Mouse (Mus musculus) forebrain, embryonic 16.5 days (tissue): ENCODE results near the gene Sh3rf1. TPM values are rescaled to one million over a fixed set of nuclear protein-coding genes. Genes with fewer than 3 reads are reported as not detected.

Source experiments
- ATAC-seq: fragments of 200-750 bp; cut with Nextera tagmentation; 2 replicates; pipeline ENCODE4 v1.8.0; 2017; ENCODE audit warnings: mild to moderate bottlenecking, moderate library complexity
- H3K27ac ChIP-seq: fragments of 300-500 bp; sonication (generic); 2 replicates; pipeline ENCODE4 v1.5.1; 2014; ENCODE audit warnings: low read length, control low read depth
- H3K27me3 ChIP-seq: fragments of 300-500 bp; sonication (generic); replicated peaks from 2 replicates; pipeline ENCODE4 v1.6.1; 2014; ENCODE audit warnings: low read length; ENCODE audit not compliant: control insufficient read depth, insufficient read depth
- H3K36me3 ChIP-seq: fragments of 300-500 bp; sonication (generic); 2 replicates; pipeline ENCODE4 v1.6.1; 2014; ENCODE audit not compliant: control insufficient read depth, insufficient read depth
- H3K4me1 ChIP-seq: fragments of 300-500 bp; sonication (generic); replicated peaks from 2 replicates; pipeline ENCODE4 v1.6.1; 2014; ENCODE audit warnings: low read length; ENCODE audit not compliant: control insufficient read depth, insufficient read depth
- H3K4me2 ChIP-seq: fragments of 300-500 bp; sonication (generic); 2 replicates; pipeline ENCODE4 v1.6.1; 2014; ENCODE audit warnings: mild to moderate bottlenecking, low read length, control low read depth
- H3K4me3 ChIP-seq: fragments of 300-500 bp; sonication (generic); replicated peaks from 2 replicates; pipeline ENCODE4 v1.5.1; 2014; ENCODE audit warnings: mild to moderate bottlenecking, low read length, control low read depth
- H3K9ac ChIP-seq: fragments of 300-500 bp; sonication (generic); replicated peaks from 2 replicates; pipeline ENCODE4 v1.6.1; 2014; ENCODE audit warnings: low read depth, low read length, control low read depth
- H3K9me3 ChIP-seq: fragments of 300-500 bp; sonication (generic); 2 replicates; pipeline ENCODE4 v1.6.1; 2016; ENCODE audit warnings: low read length; ENCODE audit not compliant: control insufficient read depth
- WGBS: fragments of 180-500 bp; shearing (Covaris S2); extraction: QIAGEN DNeasy Blood & Tissue Kit; methylation state at CpG from one replicate; pipeline ENCODE4 v1.1.7; 2014; 5-methylcytosine and 5-hydroxymethylcytosine counted together
- polyA plus RNA-seq: library from polyadenylated mRNA; unstranded; fragments of >200 nt; fragmentation: Nextera tagmentation; extraction: Ambion mirVana; gene quantifications from 2 replicates; pipeline ENCODE4 v1.2.1, GENCODE M21; 2015

Sh3rf1 gene
- polyA plus RNA-seq, 1 experiment from 2014 or later = 30.4 TPM

- Histone ChIP-seq H3K9ac (no peak overlapping the region), H3K4me1 (peaks cover 30% of the 10 kb centered on the region), H3K27me3 (no peaks in the 10 kb centered on the region), H3K27ac (no peak overlapping the region), H3K9me3 (no peaks in the 10 kb centered on the region), H3K36me3 (no peaks in the 10 kb centered on the region), H3K4me2 (no peak overlapping the region), H3K4me3 (no peak overlapping the region)
- ATAC-seq = peak; percentile 11; the same call in 1 of the 2 replicates
- 64% methylated on average over 4 of the region's 4 CpGs for WGBS
Measured at GRCm38 (mm10) chr8:61306501-61307112, 82.9 kb downstream of the Sh3rf1 start.

GRCm38 (mm10) chr8:61308896-61309295, 85.2 kb downstream of the Sh3rf1 start:
- 0 out of 2 replicates have a peak overlapping the region, but pooled peaks have one; percentile 17 for H3K27ac ChIP-seq
- H3K36me3 ChIP-seq = no peaks in the 10 kb centered on the region
- no peaks in the 10 kb centered on the region for H3K27me3 ChIP-seq
- no peak for ATAC-seq
- no peak overlapping the region for H3K4me2 ChIP-seq
- peaks cover 27% of the 10 kb centered on the region for H3K4me1 ChIP-seq
- no peaks in the 10 kb centered on the region for H3K9me3 ChIP-seq
- no peak overlapping the region for H3K4me3 ChIP-seq
- H3K9ac ChIP-seq = no peak overlapping the region

GRCm38 (mm10) chr8:61309530-61310402, 86.1 kb downstream of the Sh3rf1 start:
- Histone ChIP-seq H3K27ac (peak overlapping the region; percentile 30; the same call in 1 of the 2 replicates), H3K9ac (0 out of 2 replicates have a peak overlapping the region, but pooled peaks have one; percentile 18), H3K4me3 (peak overlapping the region; percentile 14), H3K9me3 (no peaks in the 10 kb centered on the region), H3K27me3 (no peaks in the 10 kb centered on the region), H3K4me2 (peak overlapping the region; percentile 37), H3K36me3 (no peaks in the 10 kb centered on the region), H3K4me1 (peaks cover 27% of the 10 kb centered on the region)
- ATAC-seq = peak; percentile 69
- 9% methylated on average over 20 of the region's 20 CpGs for WGBS

- WGBS = 37% methylated on average over 9 of the region's 9 CpGs
- no peak for ATAC-seq
- H3K36me3 ChIP-seq = no peaks in the 10 kb centered on the region
- H3K9ac ChIP-seq = no peak overlapping the region
- no peak overlapping the region for H3K4me2 ChIP-seq
- H3K4me3 ChIP-seq = no peak overlapping the region
- H3K27ac ChIP-seq = no peak overlapping the region
- H3K27me3 ChIP-seq = no peaks in the 10 kb centered on the region
- no peaks in the 10 kb centered on the region for H3K9me3 ChIP-seq
- peaks cover 27% of the 10 kb centered on the region for H3K4me1 ChIP-seq
Measured at GRCm38 (mm10) chr8:61310403-61310871, 86.8 kb downstream of the Sh3rf1 start.

- no peak for ATAC-seq
- Histone ChIP-seq H3K9ac (no peak overlapping the region), H3K4me3 (no peak overlapping the region), H3K4me1 (peaks cover 30% of the 10 kb centered on the region), H3K27me3 (no peaks in the 10 kb centered on the region), H3K27ac (no peak overlapping the region), H3K36me3 (no peaks in the 10 kb centered on the region), H3K9me3 (no peaks in the 10 kb centered on the region), H3K4me2 (no peak overlapping the region)
- WGBS = 87% methylated on average over 7 of the region's 7 CpGs
Measured at GRCm38 (mm10) chr8:61313016-61313415, 89.3 kb downstream of the Sh3rf1 start.

- no peaks in the 10 kb centered on the region for H3K36me3 ChIP-seq
- WGBS = 15% methylated on average over 10 of the region's 10 CpGs
- H3K27me3 ChIP-seq = no peaks in the 10 kb centered on the region
- no peaks in the 10 kb centered on the region for H3K9me3 ChIP-seq
- peaks cover 5% of the 10 kb centered on the region for H3K4me1 ChIP-seq
- H3K9ac ChIP-seq = no peak overlapping the region
- no peak for ATAC-seq
- H3K4me2 ChIP-seq = no peak overlapping the region
- no peak overlapping the region for H3K27ac ChIP-seq
- H3K4me3 ChIP-seq = no peak overlapping the region
Measured at GRCm38 (mm10) chr8:61316012-61316767, 92.5 kb downstream of the Sh3rf1 start.

- H3K9me3 ChIP-seq = no peaks in the 10 kb centered on the region
- peak; percentile 38 for ATAC-seq
- no peak overlapping the region for H3K9ac ChIP-seq
- H3K27me3 ChIP-seq = no peaks in the 10 kb centered on the region
- 36% methylated on average over 10 of the region's 10 CpGs for WGBS
- H3K4me3 ChIP-seq = no peak overlapping the region
- no peak overlapping the region for H3K4me2 ChIP-seq
- H3K4me1 ChIP-seq = peaks cover 5% of the 10 kb centered on the region
- H3K36me3 ChIP-seq = no peaks in the 10 kb centered on the region
- no peak overlapping the region for H3K27ac ChIP-seq
Measured at GRCm38 (mm10) chr8:61316813-61317534, 93.3 kb downstream of the Sh3rf1 start.

- H3K27ac ChIP-seq = peak overlapping the region; percentile 8; the same call in 1 of the 2 replicates
- no peak overlapping the region for H3K4me3 ChIP-seq
- no peak overlapping the region for H3K4me2 ChIP-seq
- no peaks in the 10 kb centered on the region for H3K36me3 ChIP-seq
- H3K27me3 ChIP-seq = no peaks in the 10 kb centered on the region
- no peak overlapping the region for H3K9ac ChIP-seq
- 43% methylated on average over 6 of the region's 6 CpGs for WGBS
- H3K4me1 ChIP-seq = peaks cover 5% of the 10 kb centered on the region
- peak; percentile 56 for ATAC-seq
- no peaks in the 10 kb centered on the region for H3K9me3 ChIP-seq
Measured at GRCm38 (mm10) chr8:61317535-61318136, 94.0 kb downstream of the Sh3rf1 start.
